Mouse (Mus musculus) hindbrain, embryonic 12.5 days (tissue): ENCODE measurements around the gene Lipc. TPM values are rescaled to one million over a fixed set of nuclear protein-coding genes. Genes with fewer than 3 reads are reported as not detected.

Experiments used
- ATAC-seq: fragments of 200-750 bp; cut with Nextera tagmentation; 2 replicates; pipeline ENCODE4 v1.8.0; 2017; ENCODE audit warnings: moderate TSS enrichment; ENCODE audit not compliant: low FRiP score
- H3K27ac ChIP-seq: fragments of 300-500 bp; sonication (generic); 2 replicates; pipeline ENCODE4 v1.5.1; 2016; ENCODE audit warnings: mild to moderate bottlenecking
- H3K27me3 ChIP-seq: fragments of 300-500 bp; sonication (generic); 2 replicates; pipeline ENCODE4 v1.6.1; 2016; ENCODE audit warnings: mild to moderate bottlenecking
- H3K36me3 ChIP-seq: fragments of 300-500 bp; sonication (generic); 2 replicates; pipeline ENCODE4 v1.6.1; 2016; ENCODE audit warnings: mild to moderate bottlenecking
- H3K4me1 ChIP-seq: fragments of 300-500 bp; sonication (generic); 2 replicates; pipeline ENCODE4 v1.6.1; 2016
- H3K4me2 ChIP-seq: fragments of 300-500 bp; sonication (generic); replicated peaks from 2 replicates; pipeline ENCODE4 v1.6.1; 2016; ENCODE audit warnings: mild to moderate bottlenecking
- H3K4me3 ChIP-seq: fragments of 300-500 bp; sonication (generic); 2 replicates; pipeline ENCODE4 v1.5.1; 2016; ENCODE audit warnings: mild to moderate bottlenecking
- H3K9ac ChIP-seq: fragments of 300-500 bp; sonication (generic); 2 replicates; pipeline ENCODE4 v1.6.1; 2016; ENCODE audit warnings: mild to moderate bottlenecking, moderate library complexity
- H3K9me3 ChIP-seq: fragments of 300-500 bp; sonication (generic); replicated peaks from 2 replicates; pipeline ENCODE4 v1.6.1; 2016; ENCODE audit warnings: mild to moderate bottlenecking
- WGBS: fragments of 180-500 bp; shearing (Covaris S2); methylation state at CpG from one replicate; pipeline ENCODE4 v1.1.7; 2016; 5-methylcytosine and 5-hydroxymethylcytosine counted together
- polyA plus RNA-seq: library from polyadenylated mRNA; unstranded; fragments of >200 nt; fragmentation: Nextera tagmentation; extraction: Ambion mirVana; gene quantifications from 2 replicates; pipeline ENCODE4 v1.2.1, GENCODE M21; 2016

Gene Lipc
- polyA plus RNA-seq, 1 experiment from 2014 or later, result 0.70 TPM

GRCm38 (mm10) chr9:70926820-70927588 lies 25.0 kb downstream of the Lipc start:
- no peak overlapping the region for H3K9ac ChIP-seq
- H3K4me1 ChIP-seq, result no peaks in the 10 kb centered on the region; the same call in none of the 2 replicates
- H3K27me3 ChIP-seq, result no peaks in the 10 kb centered on the region
- no peaks in the 10 kb centered on the region for H3K36me3 ChIP-seq
- H3K27ac ChIP-seq, result no peak overlapping the region
- H3K4me2 ChIP-seq, result no peak overlapping the region
- H3K9me3 ChIP-seq, result no peaks in the 10 kb centered on the region
- WGBS, result 69% methylated on average over 6 of the region's 6 CpGs
- ATAC-seq, result no peak
- H3K4me3 ChIP-seq, result no peak overlapping the region

DNA sequence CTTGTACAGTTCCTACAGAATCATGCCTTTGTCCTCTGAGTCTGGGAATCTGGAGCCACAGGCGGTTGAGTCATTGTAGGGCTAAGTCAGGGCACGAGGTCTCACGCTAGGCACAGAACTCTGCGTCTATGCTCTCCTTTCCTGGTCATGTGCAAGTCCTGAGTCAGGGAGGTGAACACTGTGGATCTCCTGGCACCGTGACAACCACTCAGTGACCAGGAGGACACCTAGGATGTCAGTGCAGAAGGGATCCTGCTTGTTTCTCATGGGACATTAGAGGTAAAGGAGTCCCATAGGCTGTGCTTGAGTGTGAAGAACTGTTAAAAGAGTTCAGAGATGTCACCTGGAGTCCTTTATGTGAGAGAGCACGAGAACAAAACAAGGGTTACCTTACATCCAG lies 26.8 kb downstream of the Lipc start:
- H3K27me3 ChIP-seq, result no peaks in the 10 kb centered on the region
- ATAC-seq, result no peak
- no peak overlapping the region for H3K9ac ChIP-seq
- H3K27ac ChIP-seq, result no peak overlapping the region
- no peak overlapping the region for H3K4me2 ChIP-seq
- no peaks in the 10 kb centered on the region for H3K36me3 ChIP-seq
- 86% methylated on average over 6 of the region's 6 CpGs for WGBS
- H3K9me3 ChIP-seq, result no peaks in the 10 kb centered on the region
- H3K4me1 ChIP-seq, result no peaks in the 10 kb centered on the region; the same call in none of the 2 replicates
- no peak overlapping the region for H3K4me3 ChIP-seq

DNA sequence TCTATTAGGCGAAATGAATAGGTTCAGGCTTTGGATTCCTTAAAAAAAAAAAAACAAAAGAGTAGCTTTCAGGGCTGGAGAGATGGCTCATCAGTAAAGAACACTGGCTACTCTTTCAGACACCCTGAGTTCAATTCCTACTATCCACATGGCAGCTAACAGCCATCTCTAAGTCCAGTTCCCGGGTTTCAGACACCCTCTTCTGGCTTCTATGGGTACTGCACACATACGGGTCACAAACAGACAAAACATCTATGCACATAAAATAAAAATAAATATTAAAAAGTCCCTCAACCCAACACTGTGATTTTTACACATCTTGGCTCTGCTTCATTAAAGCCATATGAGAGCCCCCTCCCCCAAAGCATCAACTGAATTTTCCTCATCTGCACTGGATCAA lies 27.3 kb downstream of the Lipc start:
- Histone ChIP-seq H3K27me3 (no peaks in the 10 kb centered on the region), H3K9me3 (no peaks in the 10 kb centered on the region), H3K4me1 (no peaks in the 10 kb centered on the region; the same call in none of the 2 replicates), H3K27ac (no peak overlapping the region), H3K4me3 (no peak overlapping the region), H3K36me3 (no peaks in the 10 kb centered on the region), H3K9ac (no peak overlapping the region), H3K4me2 (no peak overlapping the region)
- ATAC-seq, result no peak
- 89% methylated on average over 3 of the region's 3 CpGs for WGBS

GRCm38 (mm10) chr9:70921781-70922565 lies 30.1 kb downstream of the Lipc start:
- no peak for ATAC-seq
- H3K9me3 ChIP-seq, result no peaks in the 10 kb centered on the region
- no peaks in the 10 kb centered on the region for H3K27me3 ChIP-seq
- no peak overlapping the region for H3K9ac ChIP-seq
- no peak overlapping the region for H3K4me2 ChIP-seq
- H3K4me3 ChIP-seq, result no peak overlapping the region
- peaks cover under 1% of the 10 kb centered on the region for H3K4me1 ChIP-seq
- H3K27ac ChIP-seq, result no peak overlapping the region
- H3K36me3 ChIP-seq, result no peaks in the 10 kb centered on the region
- 75% methylated on average over 7 of the region's 7 CpGs for WGBS

GRCm38 (mm10) chr9:70921132-70921531 lies 30.9 kb downstream of the Lipc start:
- Histone ChIP-seq H3K9ac (no peak overlapping the region), H3K4me2 (no peak overlapping the region), H3K4me3 (no peak overlapping the region), H3K27me3 (no peaks in the 10 kb centered on the region), H3K27ac (no peak overlapping the region), H3K4me1 (peaks cover 9% of the 10 kb centered on the region), H3K36me3 (no peaks in the 10 kb centered on the region), H3K9me3 (no peaks in the 10 kb centered on the region)
- no peak for ATAC-seq
- WGBS, result 84% methylated on average over 3 of the region's 3 CpGs

DNA sequence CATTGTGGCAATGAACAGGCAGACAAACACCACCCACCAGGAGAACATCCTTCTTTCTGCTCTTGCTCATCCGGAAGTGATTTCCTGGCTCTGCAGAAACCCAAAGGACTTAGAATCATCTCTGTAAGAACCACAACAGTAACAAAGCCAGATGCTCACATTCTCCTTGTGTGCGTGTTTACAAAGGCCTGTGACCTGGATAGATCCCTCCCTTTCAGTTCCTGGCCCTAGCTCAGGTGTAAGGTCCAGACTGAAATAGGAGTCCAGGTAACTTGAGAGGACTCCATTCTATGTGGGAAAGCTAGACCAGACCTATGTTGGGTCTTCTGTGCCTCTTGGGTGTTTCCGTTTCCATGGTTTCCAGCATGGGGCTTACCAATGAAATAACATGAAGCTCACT lies 32.8 kb downstream of the Lipc start:
- Histone ChIP-seq H3K9ac (no peak overlapping the region), H3K36me3 (no peaks in the 10 kb centered on the region), H3K4me1 (peaks cover 9% of the 10 kb centered on the region), H3K4me3 (no peak overlapping the region), H3K27ac (no peak overlapping the region), H3K9me3 (no peaks in the 10 kb centered on the region), H3K27me3 (no peaks in the 10 kb centered on the region), H3K4me2 (no peak overlapping the region)
- 92% methylated on average over 3 of the region's 3 CpGs for WGBS
- ATAC-seq, result no peak

DNA sequence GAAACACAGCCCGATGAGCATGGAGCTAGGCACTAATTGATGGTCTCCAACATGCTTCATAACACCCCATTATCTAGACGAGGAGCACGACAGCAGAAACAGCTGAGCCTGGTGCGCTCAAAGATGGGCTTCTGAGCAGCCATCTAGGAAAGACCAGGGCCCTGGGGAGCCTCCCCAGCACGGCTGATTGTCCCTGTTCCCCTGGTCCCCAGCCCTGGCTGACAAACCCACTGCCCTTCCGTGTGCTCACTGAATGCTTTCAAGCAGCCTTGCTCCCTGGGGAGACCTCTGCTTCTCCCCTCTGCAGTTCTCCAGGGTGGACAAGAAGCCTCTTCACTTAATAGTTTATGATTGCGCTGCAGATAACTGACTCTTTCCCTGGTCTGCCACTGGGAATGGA lies 35.5 kb downstream of the Lipc start:
- Histone ChIP-seq H3K4me2 (no peak overlapping the region), H3K4me3 (no peak overlapping the region), H3K9me3 (no peaks in the 10 kb centered on the region), H3K36me3 (no peaks in the 10 kb centered on the region), H3K27ac (0 out of 2 replicates have a peak overlapping the region, but pooled peaks have one; percentile 4), H3K27me3 (no peaks in the 10 kb centered on the region), H3K4me1 (peaks cover 9% of the 10 kb centered on the region; the same call in 1 of the 2 replicates), H3K9ac (no peak overlapping the region)
- ATAC-seq, result no peak
- 50% methylated on average over 7 of the region's 7 CpGs for WGBS

GRCm38 (mm10) chr9:70915356-70915685 lies 36.7 kb downstream of the Lipc start:
- no peak for ATAC-seq
- no peaks in the 10 kb centered on the region for H3K36me3 ChIP-seq
- no peak overlapping the region for H3K9ac ChIP-seq
- no peaks in the 10 kb centered on the region for H3K27me3 ChIP-seq
- 86% methylated on average over 2 of the region's 2 CpGs for WGBS
- no peak overlapping the region for H3K4me3 ChIP-seq
- peaks cover 9% of the 10 kb centered on the region; the same call in 1 of the 2 replicates for H3K4me1 ChIP-seq
- H3K4me2 ChIP-seq, result no peak overlapping the region
- no peaks in the 10 kb centered on the region for H3K9me3 ChIP-seq
- H3K27ac ChIP-seq, result no peak overlapping the region

- H3K9ac ChIP-seq, result no peak overlapping the region
- WGBS, result 52% methylated on average over 10 of the region's 10 CpGs
- H3K4me3 ChIP-seq, result no peak overlapping the region
- ATAC-seq, result no peak
- no peak overlapping the region for H3K4me2 ChIP-seq
- no peaks in the 10 kb centered on the region for H3K27me3 ChIP-seq
- H3K27ac ChIP-seq, result no peak overlapping the region
- H3K9me3 ChIP-seq, result no peaks in the 10 kb centered on the region
- no peaks in the 10 kb centered on the region for H3K36me3 ChIP-seq
- H3K4me1 ChIP-seq, result peaks cover 9% of the 10 kb centered on the region; the same call in 1 of the 2 replicates
These were observed 37.2 kb downstream of the Lipc start for GRCm38 (mm10) chr9:70914659-70915355.

GRCm38 (mm10) chr9:70911163-70911562 lies 40.9 kb downstream of the Lipc start:
- H3K36me3 ChIP-seq, result no peaks in the 10 kb centered on the region
- no peak for ATAC-seq
- H3K27ac ChIP-seq, result no peak overlapping the region
- H3K9me3 ChIP-seq, result no peaks in the 10 kb centered on the region
- peaks cover under 1% of the 10 kb centered on the region; the same call in 1 of the 2 replicates for H3K4me1 ChIP-seq
- no peaks in the 10 kb centered on the region for H3K27me3 ChIP-seq
- 79% methylated on average over 4 of the region's 4 CpGs for WGBS
- no peak overlapping the region for H3K9ac ChIP-seq
- no peak overlapping the region for H3K4me3 ChIP-seq
- H3K4me2 ChIP-seq, result no peak overlapping the region

GRCm38 (mm10) chr9:70910351-70910750 lies 41.7 kb downstream of the Lipc start:
- Histone ChIP-seq H3K36me3 (no peaks in the 10 kb centered on the region), H3K9me3 (no peaks in the 10 kb centered on the region), H3K9ac (no peak overlapping the region), H3K27me3 (no peaks in the 10 kb centered on the region), H3K4me1 (no peaks in the 10 kb centered on the region; the same call in 1 of the 2 replicates), H3K4me2 (no peak overlapping the region), H3K4me3 (no peak overlapping the region), H3K27ac (no peak overlapping the region)
- ATAC-seq, result no peak
- WGBS, result 78% methylated on average over 6 of the region's 6 CpGs
